Mouse (Mus musculus): ENCODE data around the gene Fam187b.

- TF ChIP-seq POLR2A (IDR thresholded peaks at IDR 0.05; ENCODE audit: insufficient read depth, low read depth, low read length) = no peak
- no peak for TF ChIP-seq CTCF (IDR thresholded peaks at IDR 0.05; ENCODE audit: insufficient read depth, low read depth, low read length)
Measured at GRCm38 (mm10) chr7:30992148-30992547, 18.6 kb downstream of the Fam187b start.
